Mouse (Mus musculus): Measurements from ENCODE around the gene Mfn2. TPM values are rescaled to one million over a fixed set of nuclear protein-coding genes. Genes with fewer than 3 reads are reported as not detected.

The Mfn2 gene
- polyA plus RNA-seq, 1 experiment: 101 TPM

- Histone ChIP-seq H3K4me1 (ENCODE audit: control insufficient read depth, insufficient read depth, low read length) (peaks cover 10% of the 10 kb centered on the region), H3K27ac (ENCODE audit: insufficient read depth, low read length) (no peak overlapping the region), H3K4me3 (ENCODE audit: insufficient read depth, low read length) (no peak overlapping the region)
- TF ChIP-seq CTCF (IDR thresholded peaks at IDR 0.05; ENCODE audit: extremely low read depth, insufficient read depth, low read length) (no peak), POLR2A (IDR thresholded peaks at IDR 0.05; ENCODE audit: extremely low read depth, insufficient read depth, low read length) (no peak)
These were observed 33.0 kb upstream of the Mfn2 start for GRCm38 (mm10) chr4:147937486-147937885.

- Histone ChIP-seq H3K27ac (ENCODE audit: insufficient read depth, low read length) (no peak overlapping the region), H3K4me1 (ENCODE audit: control insufficient read depth, insufficient read depth, low read length) (peaks cover 7% of the 10 kb centered on the region), H3K4me3 (ENCODE audit: insufficient read depth, low read length) (peak overlapping the region; percentile 68; the same call in 1 of the 2 replicates)
- TF ChIP-seq CTCF (IDR thresholded peaks at IDR 0.05; ENCODE audit: extremely low read depth, insufficient read depth, low read length): no peak
- TF ChIP-seq POLR2A (IDR thresholded peaks at IDR 0.05; ENCODE audit: extremely low read depth, insufficient read depth, low read length): no peak
These were observed 32.5 kb upstream of the Mfn2 start for GRCm38 (mm10) chr4:147937021-147937420.

- H3K27ac ChIP-seq (ENCODE audit: insufficient read depth, low read length): peak within 1 kb of the TSS; percentile 95
These were observed 31.9 kb upstream of the Mfn2 start, which contains the start of gene Plod1 for GRCm38 (mm10) chr4:147936331-147936954. Plod1 (minus strand) TSS chr4:147936767.

GRCm38 (mm10) chr4:147935904-147936303, 31.4 kb upstream of the Mfn2 start:
- TF ChIP-seq CTCF (IDR thresholded peaks at IDR 0.05; ENCODE audit: extremely low read depth, insufficient read depth, low read length) (no peak), POLR2A (IDR thresholded peaks at IDR 0.05; ENCODE audit: extremely low read depth, insufficient read depth, low read length) (no peak)
- H3K27ac ChIP-seq (ENCODE audit: insufficient read depth, low read length): no peak overlapping the region
- peaks cover 3% of the 10 kb centered on the region; the same call in 1 of the 2 replicates for H3K4me1 ChIP-seq (ENCODE audit: control insufficient read depth, insufficient read depth, low read length)
- H3K4me3 ChIP-seq (ENCODE audit: insufficient read depth, low read length): peak overlapping the region; percentile 68

More at GRCm38 (mm10) chr4:147936331-147936954, 31.9 kb upstream of the Mfn2 start, which contains the start of gene Plod1:
- H3K4me3 ChIP-seq (ENCODE audit: insufficient read depth, low read length): peak within 1 kb of the TSS; percentile 68
- peaks cover 3% of the 10 kb centered on the region; the same call in 1 of the 2 replicates for H3K4me1 ChIP-seq (ENCODE audit: control insufficient read depth, insufficient read depth, low read length)
- peak; percentile 45; the same call in 1 of the 2 replicates for TF ChIP-seq POLR2A (IDR thresholded peaks at IDR 0.05; ENCODE audit: extremely low read depth, insufficient read depth, low read length)
- no peak for TF ChIP-seq CTCF (IDR thresholded peaks at IDR 0.05; ENCODE audit: extremely low read depth, insufficient read depth, low read length)

GRCm38 (mm10) chr4:147934611-147935010, 30.1 kb upstream of the Mfn2 start:
- H3K4me3 ChIP-seq (ENCODE audit: insufficient read depth, low read length): no peak overlapping the region
- peaks cover 2% of the 10 kb centered on the region; the same call in 1 of the 2 replicates for H3K4me1 ChIP-seq (ENCODE audit: control insufficient read depth, insufficient read depth, low read length)
- no peak for TF ChIP-seq CTCF (IDR thresholded peaks at IDR 0.05; ENCODE audit: extremely low read depth, insufficient read depth, low read length)
- no peak for TF ChIP-seq POLR2A (IDR thresholded peaks at IDR 0.05; ENCODE audit: extremely low read depth, insufficient read depth, low read length)
- H3K27ac ChIP-seq (ENCODE audit: insufficient read depth, low read length): no peak overlapping the region

GRCm38 (mm10) chr4:147934134-147934533, 29.6 kb upstream of the Mfn2 start:
- Histone ChIP-seq H3K27ac (ENCODE audit: insufficient read depth, low read length) (no peak overlapping the region), H3K4me1 (ENCODE audit: control insufficient read depth, insufficient read depth, low read length) (peaks cover 2% of the 10 kb centered on the region; the same call in 1 of the 2 replicates), H3K4me3 (ENCODE audit: insufficient read depth, low read length) (no peak overlapping the region)
- no peak for TF ChIP-seq POLR2A (IDR thresholded peaks at IDR 0.05; ENCODE audit: extremely low read depth, insufficient read depth, low read length)

GRCm38 (mm10) chr4:147930946-147931345, 26.4 kb upstream of the Mfn2 start:
- H3K4me1 ChIP-seq (ENCODE audit: control insufficient read depth, insufficient read depth, low read length): no peaks in the 10 kb centered on the region
- H3K4me3 ChIP-seq (ENCODE audit: insufficient read depth, low read length): no peak overlapping the region
- H3K27ac ChIP-seq (ENCODE audit: insufficient read depth, low read length): no peak overlapping the region
- no peak for TF ChIP-seq POLR2A (IDR thresholded peaks at IDR 0.05; ENCODE audit: extremely low read depth, insufficient read depth, low read length)
- TF ChIP-seq CTCF (IDR thresholded peaks at IDR 0.05; ENCODE audit: extremely low read depth, insufficient read depth, low read length): no peak

- Histone ChIP-seq H3K27ac (ENCODE audit: insufficient read depth, low read length) (no peak overlapping the region), H3K4me1 (ENCODE audit: control insufficient read depth, insufficient read depth, low read length) (no peaks in the 10 kb centered on the region), H3K4me3 (ENCODE audit: insufficient read depth, low read length) (no peak overlapping the region)
- TF ChIP-seq CTCF (IDR thresholded peaks at IDR 0.05; ENCODE audit: extremely low read depth, insufficient read depth, low read length): no peak
- TF ChIP-seq POLR2A (IDR thresholded peaks at IDR 0.05; ENCODE audit: extremely low read depth, insufficient read depth, low read length): no peak
These were observed 24.0 kb upstream of the Mfn2 start for GRCm38 (mm10) chr4:147928540-147928939.

GRCm38 (mm10) chr4:147928136-147928535, 23.6 kb upstream of the Mfn2 start:
- no peak overlapping the region for H3K4me3 ChIP-seq (ENCODE audit: insufficient read depth, low read length)

GRCm38 (mm10) chr4:147927705-147928104, 23.2 kb upstream of the Mfn2 start:
- H3K4me3 ChIP-seq (ENCODE audit: insufficient read depth, low read length): no peak overlapping the region
- no peak overlapping the region for H3K27ac ChIP-seq (ENCODE audit: insufficient read depth, low read length)
- no peaks in the 10 kb centered on the region for H3K4me1 ChIP-seq (ENCODE audit: control insufficient read depth, insufficient read depth, low read length)
- TF ChIP-seq POLR2A (IDR thresholded peaks at IDR 0.05; ENCODE audit: extremely low read depth, insufficient read depth, low read length) (no peak), CTCF (IDR thresholded peaks at IDR 0.05; ENCODE audit: extremely low read depth, insufficient read depth, low read length) (no peak)

More at GRCm38 (mm10) chr4:147928136-147928535, 23.6 kb upstream of the Mfn2 start:
- no peaks in the 10 kb centered on the region for H3K4me1 ChIP-seq (ENCODE audit: control insufficient read depth, insufficient read depth, low read length)
- no peak overlapping the region for H3K27ac ChIP-seq (ENCODE audit: insufficient read depth, low read length)
- TF ChIP-seq POLR2A (IDR thresholded peaks at IDR 0.05; ENCODE audit: extremely low read depth, insufficient read depth, low read length) (no peak), CTCF (IDR thresholded peaks at IDR 0.05; ENCODE audit: extremely low read depth, insufficient read depth, low read length) (no peak)

Measured in cortical plate, adult 2 months (tissue).